13 mouse cellular contexts compared by ENCODE assay signal in the genomic region with DNA sequence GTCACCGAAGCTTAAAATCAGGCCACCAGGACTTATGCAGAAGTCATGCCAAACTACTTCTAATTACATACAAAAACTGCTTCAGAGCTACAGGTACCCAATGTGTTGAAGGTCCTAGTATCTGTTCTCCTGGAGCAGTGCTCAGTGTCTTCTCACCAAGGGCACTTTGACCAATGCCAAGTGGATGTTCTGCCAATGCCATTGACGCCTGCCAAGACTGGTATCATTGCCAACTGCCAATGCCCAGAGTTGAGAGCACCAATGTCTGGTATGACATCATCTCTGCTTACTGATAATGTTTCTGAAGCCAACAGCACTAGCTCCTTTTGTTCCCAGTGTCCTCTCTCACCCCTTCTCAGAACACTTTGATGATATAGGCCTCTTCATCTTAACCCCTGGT.
A peak's percentile ranks its signal among the peaks of the same experiment; 100 is the strongest.
DNase-seq lines count a peak whose midpoint lies in the region; TF ChIP-seq lines count a peak whose summit lies in the region.
"Had no signal": no experiment of that assay in that cellular context is flagged by ENCODE, and none has a peak within 500 bp of the region (broad histone marks: within the 10 kb centered on the region; RNA-seq: fewer than 3 reads in every experiment).

No protein-coding gene starts in this region.

- H3K4me1 ChIP-seq in kidney, adult 2 months (ENCODE audit: control insufficient read depth, insufficient read depth, low read length) = no peaks in the 10 kb centered on the region
- H3K4me1 ChIP-seq: heart, embryonic 15.5 days had no signal

- no peak overlapping the region for H3K27ac ChIP-seq in kidney, adult 2 months (ENCODE audit: insufficient read depth, low read depth, low read length)
- H3K27ac ChIP-seq: heart, embryonic 15.5 days had no signal

- intact Hi-C loops in heart, postnatal 14 days (cut with DNase I) = no loop called here

- no peak for TF ChIP-seq POLR2A in kidney, adult 2 months (IDR thresholded peaks at IDR 0.05; ENCODE audit: low read depth, low read length)

- no peaks in the 10 kb centered on the region for H3K36me3 ChIP-seq in kidney, adult 2 months (ENCODE audit: control insufficient read depth, insufficient read depth, low read length)
- H3K36me3 ChIP-seq: heart, embryonic 15.5 days had no signal

- peak; percentile 51 for DNase-seq in kidney, adult 2 months
- DNase-seq in kidney, postnatal 14 days = no peak
- DNase-seq in adrenal gland, postnatal 14 days = peak; percentile 77
- DNase-seq in cerebellum, postnatal 10 days = peak; percentile 95
- DNase-seq in heart, postnatal 14 days = peak; percentile 65 to 80
- DNase-seq in thymus, postnatal 10 days (ENCODE audit: low spot score in 2 of 2) = no peak
- no peak for DNase-seq in kidney, postnatal 25 days
- no peak for DNase-seq in right cerebral cortex, adult 18-20 months
- DNase-seq: liver, postnatal 0 days; midbrain, embryonic 14.5 days; thymus, adult 2 months had no signal

- H3K27me3 ChIP-seq in kidney, adult 2 months (replicated peaks; ENCODE audit: control insufficient read depth, insufficient read depth, low read length) = no peaks in the 10 kb centered on the region
- H3K27me3 ChIP-seq: CH12.LX; heart, embryonic 15.5 days had no signal

- no peak for TF ChIP-seq CTCF in kidney, adult 2 months (conservative IDR thresholded peaks at IDR 0.05; ENCODE audit: insufficient read depth, insufficient read length, low read depth, low read length)

- H3K4me3 ChIP-seq in kidney, adult 2 months (ENCODE audit: insufficient read depth, low read depth, low read length) = no peak overlapping the region
- H3K4me3 ChIP-seq: heart, embryonic 15.5 days had no signal

- 90% methylated on average over 2 of the region's 2 CpGs for WGBS in kidney, adult 2 months

Comparison
In these comparisons a context has a peak if more than half of its experiments do, and no peak if none do; other contexts are left out.
1. DNase-seq: peak in kidney, adult 2 months (single experiment), adrenal gland, postnatal 14 days (single experiment), cerebellum, postnatal 10 days (2 of 2) and heart, postnatal 14 days (2 of 2); none in kidney, postnatal 14 days (single experiment), thymus, postnatal 10 days (0 of 2), kidney, postnatal 25 days (0 of 2) and right cerebral cortex, adult 18-20 months (single experiment).